Mouse (Mus musculus): ENCODE measurements around the gene Nol6. TPM values are rescaled to one million over a fixed set of nuclear protein-coding genes. Genes with fewer than 3 reads are reported as not detected.

Nol6 gene
- total and polyA plus RNA-seq, 2 experiments from 2014 or later, result 7.3 to 39.8 TPM

DNA sequence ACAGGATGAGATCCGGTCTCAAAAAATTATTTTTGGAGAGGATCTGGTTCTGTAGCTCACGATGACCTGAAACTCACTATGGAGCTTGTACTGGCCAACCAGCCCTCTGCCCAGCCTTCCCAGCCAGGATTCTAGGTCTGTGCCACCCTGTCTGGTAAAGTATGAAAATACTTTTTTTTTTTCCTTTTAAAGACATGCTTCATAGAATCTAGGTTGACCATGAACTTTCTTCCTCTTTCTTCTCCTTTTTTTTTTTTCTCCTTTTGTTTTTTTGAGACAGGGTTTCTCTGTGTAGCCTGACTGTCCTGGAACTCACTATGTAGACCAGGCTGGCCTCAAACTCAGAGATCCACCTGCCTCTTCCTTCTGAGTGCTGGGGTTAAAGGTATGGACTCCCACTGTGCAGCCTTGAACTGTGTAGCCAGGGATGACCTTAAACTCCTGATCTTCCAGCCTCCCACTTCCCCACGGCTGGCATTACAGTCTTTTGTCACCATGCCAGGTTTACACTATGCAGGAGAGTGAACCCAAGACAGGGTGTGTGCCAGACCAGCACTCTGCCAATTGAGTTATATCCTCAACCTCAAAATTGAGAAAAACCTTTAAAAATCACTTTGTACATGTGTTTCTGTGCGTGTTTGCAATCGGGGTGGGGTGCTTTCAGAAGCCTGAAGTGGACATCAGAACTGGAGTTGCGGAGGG lies 16.1 kb upstream of the Nol6 start:
- no peaks in the 10 kb centered on the region for H3K27me3 ChIP-seq (ENCODE audit: control insufficient read depth, insufficient read depth, low read length)
- peaks cover 12% of the 10 kb centered on the region; the same call in 1 of the 2 replicates for H3K4me1 ChIP-seq (ENCODE audit: control insufficient read depth, insufficient read depth)
- ATAC-seq (ENCODE audit: insufficient read depth, low read depth), result no peak
- WGBS, result 78% methylated on average over 6 of the region's 6 CpGs
- H3K27ac ChIP-seq (ENCODE audit: low read depth), result no peak overlapping the region
- no peak overlapping the region for H3K4me2 ChIP-seq (ENCODE audit: low read depth, low read length)
- DNase-seq (ENCODE audit: low spot score), result no peak
- H3K9me3 ChIP-seq (replicated peaks; ENCODE audit: control insufficient read depth, low read length), result 0 out of 2 replicates have a peak, but pooled peaks cover 3% of the 10 kb centered on the region
- peaks cover 15% of the 10 kb centered on the region for H3K36me3 ChIP-seq (replicated peaks; ENCODE audit: control insufficient read depth, insufficient read depth, low read length)
- H3K9ac ChIP-seq (replicated peaks; ENCODE audit: low read depth, low read length), result no peak overlapping the region
- TF ChIP-seq EP300 (IDR thresholded peaks at IDR 0.05; ENCODE audit: low read depth) (no peak), CTCF (IDR thresholded peaks at IDR 0.05; ENCODE audit: low read depth) (no peak)
- no peak overlapping the region for H3K4me3 ChIP-seq (ENCODE audit: low read depth, low read length)

DNA sequence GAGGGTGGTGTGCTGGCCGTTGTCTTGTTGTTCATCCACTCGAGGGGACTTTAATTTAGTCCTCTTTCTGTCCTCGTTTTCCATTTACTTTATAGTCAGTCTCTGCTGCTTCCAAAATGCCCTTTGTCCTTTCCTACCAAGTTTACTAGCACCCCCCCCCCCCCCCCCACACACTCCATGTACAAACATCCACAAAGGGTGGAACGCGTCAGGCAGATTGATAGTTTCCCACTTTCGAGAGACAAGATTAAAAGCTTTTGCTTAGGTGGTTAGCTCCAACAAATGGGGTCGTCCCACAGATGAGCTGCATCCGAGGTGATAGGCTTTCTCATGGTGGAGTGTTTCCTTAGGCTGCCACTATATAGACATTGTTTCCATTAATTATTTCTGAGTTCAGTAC lies 12.6 kb upstream of the Nol6 start:
- H3K36me3 ChIP-seq (replicated peaks; ENCODE audit: control insufficient read depth, insufficient read depth, low read length), result peaks cover 10% of the 10 kb centered on the region; the same call in 1 of the 2 replicates
- DNase-seq (ENCODE audit: low spot score) (no peak), ATAC-seq (ENCODE audit: insufficient read depth, low read depth) (no peak)
- TF ChIP-seq EP300 (IDR thresholded peaks at IDR 0.05; ENCODE audit: low read depth), result no peak
- no peak for TF ChIP-seq CTCF (IDR thresholded peaks at IDR 0.05; ENCODE audit: low read depth)
- peak overlapping the region; percentile 81 for H3K4me2 ChIP-seq (ENCODE audit: low read depth, low read length)
- H3K27ac ChIP-seq (ENCODE audit: low read depth), result peak overlapping the region; percentile 96
- H3K27me3 ChIP-seq (ENCODE audit: control insufficient read depth, insufficient read depth, low read length), result no peaks in the 10 kb centered on the region
- H3K9me3 ChIP-seq (replicated peaks; ENCODE audit: control insufficient read depth, low read length), result 0 out of 2 replicates have a peak, but pooled peaks cover 3% of the 10 kb centered on the region
- 0% methylated on average over 8 of the region's 8 CpGs for WGBS
- H3K9ac ChIP-seq (replicated peaks; ENCODE audit: low read depth, low read length), result peak overlapping the region; percentile 89
- H3K4me1 ChIP-seq (ENCODE audit: control insufficient read depth, insufficient read depth), result peaks cover 12% of the 10 kb centered on the region; the same call in 1 of the 2 replicates
- H3K4me3 ChIP-seq (ENCODE audit: low read depth, low read length), result peak overlapping the region; percentile 98

DNA sequence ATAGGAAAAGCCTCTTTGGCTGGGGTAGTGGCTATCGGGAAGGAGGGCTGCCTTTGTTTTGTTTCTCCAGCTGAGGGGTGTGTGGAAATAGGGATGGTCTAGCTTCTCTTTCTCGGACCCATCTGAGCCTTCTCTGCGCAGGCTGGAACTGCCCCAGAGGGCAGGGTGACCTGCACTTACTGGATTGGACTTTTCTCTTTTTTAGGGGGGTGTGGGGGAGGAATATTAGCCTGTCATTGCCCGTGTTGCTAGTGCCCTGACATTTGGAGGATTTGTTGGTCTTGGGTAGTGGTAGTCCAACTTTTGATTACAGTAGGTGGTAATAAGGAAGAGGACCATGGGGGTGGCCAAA lies 12.2 kb upstream of the Nol6 start:
- peak overlapping the region; percentile 96 for H3K27ac ChIP-seq (ENCODE audit: low read depth)
- WGBS, result 2% methylated on average over 4 of the region's 4 CpGs

DNA sequence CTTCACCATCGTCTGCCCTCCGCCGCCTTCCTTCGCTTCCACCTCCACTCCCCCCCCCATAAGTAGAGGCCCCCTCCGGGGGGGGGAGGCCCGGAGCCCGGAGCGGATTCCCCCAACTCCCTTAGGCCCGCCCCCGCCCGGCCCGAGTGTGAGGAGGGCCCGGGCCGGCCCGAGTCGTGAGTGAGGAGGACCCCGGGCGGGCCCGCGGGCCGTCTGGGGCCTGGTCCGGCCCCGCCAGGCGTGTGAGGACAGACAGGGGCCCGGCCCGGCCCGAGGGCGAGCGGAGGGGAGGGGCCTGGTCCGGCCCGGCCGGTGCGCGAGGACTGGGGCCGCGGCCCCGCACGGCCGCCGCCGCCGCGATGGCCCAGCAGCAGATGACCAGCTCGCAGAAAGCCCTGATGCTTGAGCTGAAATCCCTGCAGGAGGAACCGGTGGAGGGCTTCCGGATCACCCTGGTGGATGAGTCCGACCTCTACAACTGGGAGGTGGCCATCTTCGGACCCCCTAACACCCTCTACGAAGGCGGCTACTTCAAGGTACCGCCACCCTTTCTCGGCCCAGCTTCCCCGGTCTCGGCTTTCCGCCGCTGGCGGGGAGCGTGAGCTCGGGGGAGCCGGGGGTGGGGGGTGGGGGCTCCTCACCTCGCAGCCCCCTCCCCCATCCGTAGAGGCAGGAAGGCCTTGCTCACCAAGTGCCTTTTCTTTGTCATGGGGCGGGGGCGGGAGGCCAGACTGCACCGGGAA lies 11.6 kb upstream of the Nol6 start, which contains the start of gene Ube2r2:
Gene Ube2r2, plus strand, starts transcription at position 33 of the 743 bp plus-strand sequence.
- Histone ChIP-seq H3K27ac (ENCODE audit: low read depth) (peak within 1 kb of the TSS; percentile 96), H3K9me3 (replicated peaks; ENCODE audit: control insufficient read depth, low read length) (0 out of 2 replicates have a peak, but pooled peaks cover 3% of the 10 kb centered on the region), H3K4me2 (ENCODE audit: low read depth, low read length) (peak within 1 kb of the TSS; percentile 81), H3K4me1 (ENCODE audit: control insufficient read depth, insufficient read depth) (peaks cover 12% of the 10 kb centered on the region; the same call in 1 of the 2 replicates), H3K4me3 (ENCODE audit: low read depth, low read length) (peak within 1 kb of the TSS; percentile 98), H3K9ac (replicated peaks; ENCODE audit: low read depth, low read length) (peak within 1 kb of the TSS; percentile 89), H3K36me3 (replicated peaks; ENCODE audit: control insufficient read depth, insufficient read depth, low read length) (peaks cover 10% of the 10 kb centered on the region; the same call in 1 of the 2 replicates), H3K27me3 (ENCODE audit: control insufficient read depth, insufficient read depth, low read length) (no peaks in the 10 kb centered on the region)
- WGBS, result under 1% methylated on average over 49 of the region's 65 CpGs
- ATAC-seq (ENCODE audit: insufficient read depth, low read depth) (peak; percentile 71), DNase-seq (ENCODE audit: low spot score) (peak; percentile 55)
- no peak for TF ChIP-seq CTCF (IDR thresholded peaks at IDR 0.05; ENCODE audit: low read depth)
- 0 out of 2 replicates have a peak, but pooled peaks have one; percentile 10 for TF ChIP-seq EP300 (IDR thresholded peaks at IDR 0.05; ENCODE audit: low read depth)

More for the DNA sequence above, 12.2 kb upstream of the Nol6 start:
- Histone ChIP-seq H3K9ac (replicated peaks; ENCODE audit: low read depth, low read length) (peak overlapping the region; percentile 89), H3K4me1 (ENCODE audit: control insufficient read depth, insufficient read depth) (peaks cover 12% of the 10 kb centered on the region; the same call in 1 of the 2 replicates), H3K9me3 (replicated peaks; ENCODE audit: control insufficient read depth, low read length) (0 out of 2 replicates have a peak, but pooled peaks cover 3% of the 10 kb centered on the region), H3K4me3 (ENCODE audit: low read depth, low read length) (peak overlapping the region; percentile 98), H3K27me3 (ENCODE audit: control insufficient read depth, insufficient read depth, low read length) (no peaks in the 10 kb centered on the region), H3K36me3 (replicated peaks; ENCODE audit: control insufficient read depth, insufficient read depth, low read length) (peaks cover 10% of the 10 kb centered on the region; the same call in 1 of the 2 replicates), H3K4me2 (ENCODE audit: low read depth, low read length) (peak overlapping the region; percentile 81)
- peak; percentile 47 for DNase-seq (ENCODE audit: low spot score)
- TF ChIP-seq CTCF (IDR thresholded peaks at IDR 0.05; ENCODE audit: low read depth) (no peak), EP300 (IDR thresholded peaks at IDR 0.05; ENCODE audit: low read depth) (0 out of 2 replicates have a peak, but pooled peaks have one; percentile 0)
- ATAC-seq (ENCODE audit: insufficient read depth, low read depth), result peak; percentile 21

DNA sequence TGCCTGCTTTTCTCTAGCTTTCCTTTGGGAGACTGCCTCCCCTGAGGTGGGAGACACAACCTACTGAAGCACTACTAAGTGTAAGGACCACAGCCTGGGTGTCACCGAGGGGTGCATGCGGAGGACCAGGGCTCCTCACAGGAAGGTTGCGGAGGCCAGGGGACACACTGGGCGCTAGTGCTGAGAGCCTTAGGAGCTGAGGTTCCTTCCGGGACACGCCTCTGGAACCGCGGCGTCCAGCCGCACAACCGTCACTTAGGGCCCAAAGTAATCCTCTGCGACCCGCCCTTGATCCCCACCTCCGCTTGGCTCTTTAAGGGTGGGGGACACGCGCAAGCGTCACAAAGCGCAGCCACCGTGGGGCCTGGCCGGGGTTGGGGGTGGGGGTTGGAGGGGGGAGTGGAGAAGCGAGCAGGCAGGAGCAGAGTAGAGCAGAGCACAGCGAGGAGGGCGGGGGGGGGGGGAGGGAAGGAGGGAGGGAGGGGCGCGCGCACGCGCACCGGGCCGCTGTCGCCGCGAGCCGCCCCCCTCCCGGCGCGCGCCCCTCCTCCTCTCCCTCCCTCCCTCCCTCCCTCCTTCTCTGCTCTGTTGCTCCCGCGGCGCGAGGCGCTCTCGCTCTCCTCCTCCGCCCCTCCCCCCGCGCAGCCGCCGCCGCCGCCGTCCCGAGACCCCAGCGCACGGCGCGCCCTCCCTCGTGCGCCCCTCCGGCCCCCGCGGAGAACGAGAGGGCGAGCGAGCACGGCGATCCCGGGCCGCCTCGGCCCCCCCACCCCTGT lies 10.9 kb upstream of the Nol6 start:
- H3K9ac ChIP-seq (replicated peaks; ENCODE audit: low read depth, low read length), result peak overlapping the region; percentile 89
- DNase-seq (ENCODE audit: low spot score), result peak; percentile 87
- peak overlapping the region; percentile 96 for H3K27ac ChIP-seq (ENCODE audit: low read depth)
- H3K4me1 ChIP-seq (ENCODE audit: control insufficient read depth, insufficient read depth), result peaks cover 12% of the 10 kb centered on the region; the same call in 1 of the 2 replicates
- TF ChIP-seq CTCF (IDR thresholded peaks at IDR 0.05; ENCODE audit: low read depth), result no peak
- TF ChIP-seq EP300 (IDR thresholded peaks at IDR 0.05; ENCODE audit: low read depth), result no peak
- peak overlapping the region; percentile 81 for H3K4me2 ChIP-seq (ENCODE audit: low read depth, low read length)
- H3K27me3 ChIP-seq (ENCODE audit: control insufficient read depth, insufficient read depth, low read length), result no peaks in the 10 kb centered on the region
- WGBS, result under 1% methylated on average over 35 of the region's 70 CpGs
- H3K4me3 ChIP-seq (ENCODE audit: low read depth, low read length), result peak overlapping the region; percentile 98
- H3K36me3 ChIP-seq (replicated peaks; ENCODE audit: control insufficient read depth, insufficient read depth, low read length), result peaks cover 10% of the 10 kb centered on the region; the same call in 1 of the 2 replicates
- ATAC-seq (ENCODE audit: insufficient read depth, low read depth), result peak; percentile 89
- 0 out of 2 replicates have a peak, but pooled peaks cover 3% of the 10 kb centered on the region for H3K9me3 ChIP-seq (replicated peaks; ENCODE audit: control insufficient read depth, low read length)
